Mouse (Mus musculus) embryonic facial prominence, embryonic 14.5 days (tissue): Measurements from ENCODE around the gene Ormdl3. TPM values are rescaled to one million over a fixed set of nuclear protein-coding genes. Genes with fewer than 3 reads are reported as not detected.
A peak's percentile ranks its signal among the peaks of the same experiment; 100 is the strongest.
"Not testable (repeated sequence)": the region's sequence is repeated elsewhere in the genome, so short reads cannot be mapped to it uniquely, and the experiment has no call there.

Experiments
- ATAC-seq: fragments of 200-750 bp; cut with Nextera tagmentation; 2 replicates; pipeline ENCODE4 v1.8.0; 2017; ENCODE audit warnings: low read depth, moderate number of reproducible peaks, moderate TSS enrichment
- DNase-seq: peaks from one replicate; pipeline ENCODE4 v3.0.0-alpha.2; 2015; ENCODE audit warnings: low spot score
- H3K27ac ChIP-seq: fragments of 300-500 bp; sonication (generic); replicated peaks from 2 replicates; pipeline ENCODE4 v1.5.1; 2014; ENCODE audit warnings: low read depth, mild to moderate bottlenecking, low read length, moderate library complexity
- H3K27me3 ChIP-seq: fragments of 300-500 bp; sonication (generic); replicated peaks from 2 replicates; pipeline ENCODE4 v1.6.1; 2014; ENCODE audit warnings: low read length; ENCODE audit not compliant: control insufficient read depth, insufficient read depth
- H3K36me3 ChIP-seq: fragments of 300-500 bp; sonication (generic); 2 replicates; pipeline ENCODE4 v1.6.1; 2014; ENCODE audit warnings: low read length, mixed read lengths; ENCODE audit not compliant: control insufficient read depth, insufficient read depth
- H3K4me1 ChIP-seq: fragments of 300-500 bp; sonication (generic); 2 replicates; pipeline ENCODE4 v1.6.1; 2014; ENCODE audit warnings: antibody characterized with exemption, low read length; ENCODE audit not compliant: control insufficient read depth, insufficient read depth
- H3K4me2 ChIP-seq: fragments of 300-500 bp; sonication (generic); 2 replicates; pipeline ENCODE4 v1.6.1; 2014; ENCODE audit warnings: low read depth, mild to moderate bottlenecking, low read length, moderate library complexity, mixed read lengths
- H3K4me3 ChIP-seq: fragments of 300-500 bp; sonication (generic); 2 replicates; pipeline ENCODE4 v1.5.1; 2014; ENCODE audit warnings: low read depth, mild to moderate bottlenecking, low read length
- H3K9ac ChIP-seq: fragments of 300-500 bp; sonication (generic); 2 replicates; pipeline ENCODE4 v1.6.1; 2014; ENCODE audit warnings: low read depth, mild to moderate bottlenecking, low read length, moderate library complexity, mixed read lengths
- H3K9me3 ChIP-seq: fragments of 300-500 bp; sonication (generic); 2 replicates; pipeline ENCODE4 v1.6.1; 2016; ENCODE audit warnings: low read length; ENCODE audit not compliant: control insufficient read depth
- WGBS: fragments of 180-500 bp; shearing (Covaris S2); extraction: QIAGEN DNeasy Blood & Tissue Kit; methylation state at CpG from one replicate; pipeline ENCODE4 v1.1.7; 2014; 5-methylcytosine and 5-hydroxymethylcytosine counted together
- polyA plus RNA-seq: library from polyadenylated mRNA; unstranded; fragments of >200 nt; fragmentation: Nextera tagmentation; extraction: Ambion mirVana; gene quantifications from 2 replicates; pipeline ENCODE4 v1.2.1, GENCODE M21; 2014

The Ormdl3 gene
- polyA plus RNA-seq = 12.6 and 13.6 TPM in 2 replicates

GRCm38 (mm10) chr11:98586892-98587563 lies at the start of gene Ormdl3:
Gene Ormdl3 (minus strand): TSS chr11:98587368.
- WGBS = under 1% methylated on average over 40 of the region's 49 CpGs
- Histone ChIP-seq H3K36me3 (peaks cover 14% of the 10 kb centered on the region), H3K4me3 (peak within 1 kb of the TSS; percentile 94), H3K9me3 (no peaks in the 10 kb centered on the region), H3K27me3 (no peaks in the 10 kb centered on the region; the same call in 1 of the 2 replicates), H3K4me1 (peaks cover 28% of the 10 kb centered on the region), H3K27ac (peak within 1 kb of the TSS; percentile 85), H3K9ac (peak within 1 kb of the TSS; percentile 88), H3K4me2 (peak within 1 kb of the TSS; percentile 91)
- DNase-seq = peak; percentile 99
- ATAC-seq = peak; percentile 95

- not testable (repeated sequence) for H3K4me3 ChIP-seq, ATAC-seq, H3K36me3 ChIP-seq, H3K27me3 ChIP-seq, H3K9me3 ChIP-seq, H3K27ac ChIP-seq, H3K9ac ChIP-seq, H3K4me2 ChIP-seq, H3K4me1 ChIP-seq
- 41% methylated on average over 8 of the region's 10 CpGs for WGBS
- peak; percentile 5 for DNase-seq
Observed at GRCm38 (mm10) chr11:98635312-98635970, 48.3 kb upstream of the Ormdl3 start.

GRCm38 (mm10) chr11:98630646-98631045 lies 43.5 kb upstream of the Ormdl3 start:
- Histone ChIP-seq H3K27ac (no peak overlapping the region), H3K9ac (no peak overlapping the region), H3K4me2 (no peak overlapping the region), H3K9me3 (no peaks in the 10 kb centered on the region), H3K4me3 (no peak overlapping the region), H3K4me1 (no peaks in the 10 kb centered on the region), H3K36me3 (no peaks in the 10 kb centered on the region), H3K27me3 (no peaks in the 10 kb centered on the region)
- ATAC-seq (no peak), DNase-seq (no peak)
- 85% methylated on average over 5 of the region's 5 CpGs for WGBS

- Histone ChIP-seq H3K4me2 (no peak overlapping the region), H3K36me3 (no peaks in the 10 kb centered on the region), H3K9me3 (no peaks in the 10 kb centered on the region), H3K4me3 (no peak overlapping the region), H3K27me3 (no peaks in the 10 kb centered on the region), H3K9ac (no peak overlapping the region), H3K27ac (no peak overlapping the region), H3K4me1 (no peaks in the 10 kb centered on the region)
- ATAC-seq (no peak), DNase-seq (no peak)
- WGBS = 96% methylated on average over 3 of the region's 3 CpGs
Observed at GRCm38 (mm10) chr11:98628706-98629105, 41.5 kb upstream of the Ormdl3 start.

GRCm38 (mm10) chr11:98625611-98626410 lies 38.6 kb upstream of the Ormdl3 start, which contains the start of the genes Gm12355 and Gsdma3:
Gene Gm12355 (minus strand): TSS chr11:98625661.
Gene Gsdma3 (plus strand): TSS chr11:98626360.
- no peaks in the 10 kb centered on the region for H3K36me3 ChIP-seq
- H3K4me1 ChIP-seq = no peaks in the 10 kb centered on the region
- WGBS = 88% methylated on average over 10 of the region's 10 CpGs
- no peak for DNase-seq
- H3K27me3 ChIP-seq = no peaks in the 10 kb centered on the region
- H3K27ac ChIP-seq = no peak within 1 kb of the TSS
- no peak within 1 kb of the TSS for H3K4me3 ChIP-seq
- H3K9ac ChIP-seq = no peak within 1 kb of the TSS
- H3K4me2 ChIP-seq = no peak within 1 kb of the TSS
- H3K9me3 ChIP-seq = no peaks in the 10 kb centered on the region
- no peak for ATAC-seq

GRCm38 (mm10) chr11:98624381-98624780 lies 37.2 kb upstream of the Ormdl3 start:
- H3K27me3 ChIP-seq, ATAC-seq, H3K4me3 ChIP-seq, H3K9ac ChIP-seq, H3K27ac ChIP-seq, H3K9me3 ChIP-seq, H3K4me1 ChIP-seq, H3K36me3 ChIP-seq, DNase-seq, H3K4me2 ChIP-seq: not testable (repeated sequence)
- 90% methylated on average over 2 of the region's 2 CpGs for WGBS

- ATAC-seq, H3K9ac ChIP-seq, H3K27ac ChIP-seq, H3K4me2 ChIP-seq, H3K4me1 ChIP-seq, H3K9me3 ChIP-seq, H3K4me3 ChIP-seq, DNase-seq, H3K27me3 ChIP-seq, H3K36me3 ChIP-seq: not testable (repeated sequence)
- 67% methylated on average over 6 of the region's 6 CpGs for WGBS
Observed at GRCm38 (mm10) chr11:98623981-98624380, 36.8 kb upstream of the Ormdl3 start.

GRCm38 (mm10) chr11:98620791-98621190 lies 33.6 kb upstream of the Ormdl3 start:
- Histone ChIP-seq H3K4me1 (no peaks in the 10 kb centered on the region), H3K4me3 (no peak overlapping the region), H3K27me3 (no peaks in the 10 kb centered on the region), H3K36me3 (no peaks in the 10 kb centered on the region), H3K27ac (no peak overlapping the region), H3K9me3 (no peaks in the 10 kb centered on the region), H3K4me2 (no peak overlapping the region), H3K9ac (no peak overlapping the region)
- ATAC-seq (no peak), DNase-seq (no peak)
- 90% methylated on average over 13 of the region's 13 CpGs for WGBS
